Mouse (Mus musculus): ENCODE measurements around the gene Dnase2a.
A peak's percentile ranks its signal among the peaks of the same experiment; 100 is the strongest.

Gene Dnase2a

DNA sequence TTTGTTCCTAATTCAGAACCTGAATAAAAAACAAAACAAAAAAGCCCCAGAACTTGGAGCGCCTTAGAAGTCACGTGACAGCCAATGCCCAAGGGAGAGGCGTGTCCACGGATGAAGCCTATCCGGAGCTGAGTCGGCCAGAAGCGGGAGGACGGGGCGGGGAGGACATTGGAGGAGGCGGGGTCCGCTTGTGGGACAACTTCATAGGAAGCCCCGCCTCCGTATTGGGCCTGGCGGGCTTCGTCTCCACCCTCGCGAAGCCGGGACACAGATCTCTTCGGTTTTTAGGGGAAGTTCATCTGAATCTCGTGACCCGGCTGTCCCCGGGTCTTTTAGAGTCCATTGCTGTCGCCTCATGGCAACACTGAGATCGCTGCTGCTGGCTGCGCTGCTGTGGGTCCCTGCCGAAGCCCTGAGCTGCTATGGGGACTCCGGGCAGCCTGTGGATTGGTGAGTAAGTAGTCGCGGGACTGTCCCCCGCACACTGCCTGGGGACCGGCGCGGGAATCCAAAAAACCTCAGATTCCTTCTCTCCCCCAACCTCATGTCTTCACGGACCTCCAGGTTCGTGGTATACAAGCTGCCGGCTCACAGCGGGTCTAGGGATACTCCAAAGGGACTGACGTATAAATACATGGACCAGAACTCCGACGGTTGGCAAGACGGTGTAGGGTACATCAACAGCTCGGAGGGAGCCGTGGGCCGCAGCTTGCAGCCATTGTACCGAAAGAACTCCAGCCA, at the start of gene Dnase2a:
TSS of gene Dnase2a (plus strand) at position 140 of the 741 bp plus-strand sequence.
- peak; percentile 78 to 83 for DNase-seq (ENCODE audit: low spot score in 2 of 2)

DNA sequence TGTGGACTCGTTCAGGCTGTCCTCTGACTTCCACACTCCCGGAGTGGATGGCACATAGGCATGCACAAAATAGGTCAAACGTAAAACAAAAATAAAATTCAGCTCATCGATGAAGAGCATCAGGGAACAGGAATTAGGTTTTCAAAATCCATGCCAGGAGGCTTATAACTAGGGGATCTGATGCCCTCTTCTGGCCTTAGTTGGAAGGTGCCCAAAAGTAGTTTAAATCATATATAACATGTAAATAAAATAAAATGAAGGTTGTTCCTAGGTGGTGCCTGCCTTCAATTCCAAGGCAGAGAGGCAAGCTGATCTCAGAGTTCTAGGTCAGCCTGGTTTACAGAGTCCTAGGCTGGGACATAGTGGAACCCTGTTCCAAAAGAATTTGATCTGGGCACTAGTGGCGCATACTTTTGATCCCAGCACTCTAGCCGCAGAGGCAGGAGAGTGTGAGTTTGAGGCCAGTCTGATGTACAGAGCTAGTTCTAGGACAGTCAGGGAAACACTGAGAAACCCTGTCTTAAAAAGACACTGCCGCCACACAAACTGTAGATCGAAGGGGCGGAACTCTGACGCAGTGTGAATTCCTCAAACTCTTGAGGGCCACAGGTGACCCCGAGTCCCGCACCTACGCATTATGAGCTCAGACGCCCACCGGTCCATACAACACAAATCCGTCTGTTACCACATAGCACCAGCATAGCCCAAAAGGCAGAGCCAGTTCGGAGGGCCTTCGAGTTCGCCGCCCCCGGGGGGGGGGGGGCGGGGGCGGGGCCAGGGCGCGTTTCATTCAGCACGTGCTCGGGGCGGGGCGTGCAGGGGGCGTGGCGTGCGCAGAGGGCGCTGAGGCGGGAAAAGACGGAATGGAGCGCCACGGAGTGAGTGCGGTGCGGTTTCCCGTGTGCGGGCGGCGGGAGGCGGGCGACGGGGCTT, 36.7 kb upstream of the Dnase2a start, which contains the start of gene Syce2:
TSS of gene Syce2 (plus strand) at position 736 of the 933 bp plus-strand sequence.
- no peak for DNase-seq (ENCODE audit: low spot score in 2 of 2)

DNA sequence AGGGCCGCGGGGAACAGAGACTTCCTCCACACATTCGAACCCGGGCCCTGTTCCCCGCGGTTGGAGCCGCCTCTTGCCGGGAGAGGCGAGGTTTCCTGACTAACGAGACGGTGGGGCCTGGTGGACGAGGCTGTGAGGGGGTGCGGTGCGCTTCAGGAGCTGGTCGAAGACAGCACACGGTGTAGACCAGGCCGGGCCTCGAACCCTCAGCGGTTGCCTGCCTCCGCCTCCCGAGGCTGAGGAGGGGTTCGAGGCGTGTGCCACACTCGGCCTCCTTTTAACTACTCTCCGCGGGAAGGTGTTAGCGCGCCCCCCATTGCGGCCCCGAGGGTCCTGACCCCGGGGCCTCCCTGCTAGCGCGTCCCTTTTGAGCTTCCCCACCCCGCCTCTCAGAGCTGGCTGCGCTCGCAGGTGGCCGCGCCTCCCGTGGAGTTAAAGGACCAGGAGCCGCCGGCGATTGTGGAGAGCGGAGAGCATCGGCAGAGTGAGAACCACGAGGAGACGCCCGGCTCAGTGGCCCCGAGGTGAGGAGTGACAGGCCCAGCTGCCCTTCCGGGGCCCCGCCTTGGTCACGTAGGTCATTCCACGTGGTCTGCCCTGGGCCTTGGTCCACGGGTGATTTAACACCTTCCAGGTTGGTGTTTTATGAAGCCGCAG, 35.9 kb upstream of the Dnase2a start:
- DNase-seq (ENCODE audit: low spot score in 2 of 2), result no peak

DNA sequence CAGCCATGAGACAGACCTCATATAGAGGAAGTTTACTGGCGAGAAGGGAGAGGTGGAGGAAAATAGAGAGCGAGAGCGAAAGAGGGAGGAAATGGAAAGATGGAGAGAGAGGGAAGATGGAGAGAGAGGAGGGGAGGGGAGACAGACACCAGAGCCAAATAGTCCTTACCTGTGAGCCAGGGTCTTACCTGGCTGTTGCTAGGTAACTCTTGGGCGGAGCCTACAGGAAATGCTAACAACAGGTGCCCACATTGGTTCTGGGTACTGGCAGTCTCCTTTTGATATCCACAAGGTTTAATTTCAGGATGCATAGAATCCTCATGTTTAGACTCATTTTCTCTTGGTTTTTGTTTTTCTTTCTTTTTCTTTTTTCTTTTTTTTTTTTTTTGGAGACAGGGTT, 35.3 kb upstream of the Dnase2a start:
- no peak for DNase-seq (ENCODE audit: low spot score in 2 of 2)

DNA sequence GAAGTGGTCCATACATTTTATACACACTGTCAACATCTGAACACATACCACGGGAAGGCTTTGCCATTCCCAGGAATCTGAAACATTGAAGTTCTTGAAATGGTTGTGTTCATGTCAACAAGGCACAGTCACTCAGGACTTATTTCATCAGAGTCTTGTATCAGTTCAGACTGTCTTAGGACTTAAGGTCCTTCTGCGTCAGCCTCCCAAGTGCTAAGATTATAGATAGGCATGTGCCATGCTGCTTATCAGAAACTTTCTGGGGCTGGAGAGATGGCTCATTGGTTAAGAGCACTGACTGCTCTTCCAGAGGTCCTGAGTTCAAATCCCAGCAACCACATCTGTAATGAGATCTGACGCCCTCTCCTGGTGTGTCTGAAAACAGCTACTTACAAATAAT, 34.0 kb upstream of the Dnase2a start:
- no peak for DNase-seq (ENCODE audit: low spot score in 2 of 2)

DNA sequence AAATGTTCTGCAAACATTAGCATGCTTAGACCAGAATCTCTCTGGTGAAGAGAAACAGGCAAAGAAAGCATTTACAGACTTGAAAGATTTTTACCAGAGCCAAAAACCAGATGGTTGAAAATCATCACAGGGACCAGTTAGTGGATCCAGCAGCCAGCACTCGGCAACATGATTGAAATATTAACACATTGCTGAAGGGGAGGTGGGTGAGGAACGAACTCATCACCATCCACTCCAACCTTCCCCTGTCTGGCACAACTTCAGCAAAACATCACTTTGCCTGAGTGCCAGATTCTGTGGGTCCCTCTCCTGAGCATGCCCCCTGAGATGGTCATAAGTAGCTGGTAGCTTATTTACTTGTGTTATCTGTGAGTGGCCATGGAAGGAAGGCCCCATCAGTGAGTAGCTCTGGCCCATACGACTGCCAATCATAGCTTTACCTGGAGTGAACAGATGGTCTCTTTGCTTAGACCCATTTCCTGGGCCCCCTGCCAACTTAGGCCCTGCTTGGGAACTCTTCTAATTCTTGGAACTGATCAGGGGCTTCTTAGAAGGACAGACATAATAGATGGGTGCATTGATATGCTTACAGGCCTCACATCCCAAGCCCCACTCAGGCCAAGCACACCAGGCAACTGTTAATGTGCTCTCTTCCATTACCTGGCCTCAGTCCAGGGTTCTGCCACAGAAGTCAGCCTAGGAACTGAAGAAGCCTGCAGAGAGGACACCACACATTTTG, 30.9 kb upstream of the Dnase2a start:
- no peak for DNase-seq (ENCODE audit: low spot score in 2 of 2)

DNA sequence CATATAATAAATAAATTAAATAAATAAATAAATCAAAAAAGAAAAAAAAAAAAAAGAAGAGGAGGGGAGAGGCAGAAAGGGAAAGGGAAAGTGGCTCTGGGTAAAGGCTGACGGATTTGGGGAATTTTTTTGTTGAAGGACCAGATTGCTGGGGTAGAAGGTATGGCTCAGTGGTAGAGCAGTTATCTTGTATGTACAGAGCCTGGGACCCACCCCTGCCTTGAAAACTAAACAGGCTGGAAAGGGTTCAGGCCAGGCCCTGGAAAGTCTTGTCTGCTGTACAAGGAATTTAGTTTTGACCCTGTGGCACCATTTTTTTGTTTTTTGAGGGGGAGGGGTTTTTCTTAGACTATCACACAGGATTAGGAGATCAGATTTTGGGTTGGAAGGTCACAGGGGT, 29.4 kb upstream of the Dnase2a start:
- no peak for DNase-seq (ENCODE audit: low spot score in 2 of 2)

DNA sequence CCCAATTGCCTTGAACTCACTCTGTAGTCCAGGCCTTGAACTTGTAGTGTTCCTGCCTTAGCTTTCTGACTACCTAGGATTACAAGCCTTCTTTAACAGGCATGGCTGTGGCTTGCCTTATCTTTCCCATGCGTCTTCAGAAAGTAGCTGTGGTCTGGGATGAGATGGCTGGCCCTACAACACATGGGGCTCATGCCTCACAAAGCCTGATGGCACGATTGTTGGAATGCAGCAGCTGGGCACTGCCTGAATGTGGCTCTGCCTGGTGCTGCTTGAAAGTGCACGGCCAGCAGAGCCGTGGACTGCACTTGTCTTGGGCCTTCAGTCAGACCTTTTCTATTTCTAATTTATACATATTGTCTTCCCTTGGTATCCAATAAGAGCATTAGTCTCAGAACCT, 23.6 kb upstream of the Dnase2a start:
- DNase-seq (ENCODE audit: low spot score in 2 of 2), result no peak

DNA sequence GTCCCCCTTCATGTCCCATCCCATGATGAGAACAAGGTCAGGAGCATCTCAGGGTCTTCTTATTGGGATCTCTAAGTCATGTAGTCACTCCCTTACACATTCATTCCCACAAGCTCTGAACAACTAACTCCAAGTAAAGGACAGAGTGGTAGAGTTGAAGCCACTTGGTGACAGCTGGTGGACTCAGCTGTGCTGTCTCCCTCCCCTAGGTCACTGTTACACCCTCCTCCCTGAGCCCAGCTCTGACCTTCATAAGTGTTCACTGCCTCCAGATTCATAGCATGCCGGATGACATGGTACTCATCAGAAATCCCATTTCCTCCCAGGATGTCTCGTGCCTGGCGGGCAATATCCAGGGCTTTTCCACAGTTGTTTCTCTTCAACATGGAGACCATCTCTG, 20.1 kb upstream of the Dnase2a start:
- DNase-seq (ENCODE audit: low spot score in 2 of 2), result no peak

DNA sequence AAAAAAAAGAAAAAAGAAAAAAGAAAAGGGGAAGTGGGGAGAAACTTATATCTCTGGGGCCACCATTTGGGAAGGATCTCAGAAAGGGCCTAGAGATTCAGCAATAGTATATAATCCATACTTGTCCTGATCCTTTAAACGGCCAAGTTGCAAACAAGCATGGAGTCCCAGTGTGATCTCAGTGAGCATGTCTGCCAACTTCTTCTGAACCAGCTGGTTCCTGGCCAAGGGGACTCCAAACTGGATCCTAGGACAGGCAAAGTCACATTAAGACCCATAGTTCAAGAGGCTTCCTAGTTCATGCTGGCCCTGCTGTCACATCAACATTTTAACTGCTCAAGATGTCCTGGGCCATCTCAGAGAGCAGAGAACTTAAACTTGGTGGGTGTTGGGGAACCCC, 19.2 kb upstream of the Dnase2a start:
- no peak for DNase-seq (ENCODE audit: low spot score in 2 of 2)

DNA sequence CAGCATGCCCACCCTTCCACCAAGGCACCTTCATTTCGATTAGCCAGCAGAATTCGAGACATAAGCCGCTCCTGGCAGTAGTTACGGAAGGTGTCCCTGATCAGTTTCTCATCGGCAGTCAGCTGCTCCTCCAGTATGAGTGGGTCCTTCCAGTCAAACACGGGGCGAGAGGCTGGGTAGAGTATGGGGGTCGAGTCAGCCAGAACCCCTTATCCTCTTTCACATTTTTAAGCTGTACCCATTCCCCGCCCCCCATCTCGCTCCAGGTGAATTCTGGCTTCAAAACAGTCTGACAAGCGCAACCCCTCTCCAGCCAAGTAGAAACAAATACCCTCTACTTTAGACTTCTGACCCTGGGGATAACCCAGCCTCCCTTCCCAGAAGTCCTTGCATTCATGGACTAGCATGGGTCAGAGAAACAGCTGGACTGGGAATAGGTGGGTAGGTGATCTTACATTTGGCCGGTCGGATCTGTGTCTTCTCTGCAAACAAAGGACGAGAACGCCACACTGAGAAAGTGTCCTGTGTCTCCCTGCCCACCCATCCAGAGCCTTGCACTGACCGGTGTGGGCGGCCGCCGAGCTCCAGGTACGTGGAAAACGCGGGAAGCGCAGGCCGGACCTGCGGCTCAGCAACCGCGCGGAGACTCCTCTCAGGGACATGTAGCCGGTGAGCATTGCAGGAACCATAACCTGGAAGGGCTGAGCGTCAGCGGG, 15.2 kb upstream of the Dnase2a start:
- no peak for DNase-seq (ENCODE audit: low spot score in 2 of 2)

DNA sequence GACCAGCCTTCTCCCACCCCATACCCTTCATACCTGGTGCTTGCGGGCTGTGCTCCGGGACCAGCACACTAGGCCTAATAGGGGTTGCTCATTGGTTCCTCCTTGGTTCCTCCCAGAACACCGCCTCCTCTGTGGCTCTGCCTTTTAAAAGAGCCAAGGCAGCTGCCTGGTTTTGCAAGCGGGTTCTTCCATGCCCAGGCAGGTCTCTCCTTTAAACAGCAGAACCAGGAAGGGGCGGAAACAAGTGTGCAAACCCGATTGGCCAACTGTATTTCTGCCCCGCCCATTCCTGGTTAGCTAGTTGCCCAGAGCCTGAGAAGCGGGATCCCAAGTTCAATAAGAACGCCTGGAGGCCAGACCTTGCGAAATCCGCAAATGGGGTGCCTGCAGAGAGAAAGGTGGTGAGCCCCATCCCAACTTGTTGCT, 14.6 kb upstream of the Dnase2a start, which contains the start of gene Gcdh:
TSS of gene Gcdh (minus strand) at position 213 of the 426 bp plus-strand sequence.
- peak; percentile 91 to 96 for DNase-seq (ENCODE audit: low spot score in 2 of 2)

DNA sequence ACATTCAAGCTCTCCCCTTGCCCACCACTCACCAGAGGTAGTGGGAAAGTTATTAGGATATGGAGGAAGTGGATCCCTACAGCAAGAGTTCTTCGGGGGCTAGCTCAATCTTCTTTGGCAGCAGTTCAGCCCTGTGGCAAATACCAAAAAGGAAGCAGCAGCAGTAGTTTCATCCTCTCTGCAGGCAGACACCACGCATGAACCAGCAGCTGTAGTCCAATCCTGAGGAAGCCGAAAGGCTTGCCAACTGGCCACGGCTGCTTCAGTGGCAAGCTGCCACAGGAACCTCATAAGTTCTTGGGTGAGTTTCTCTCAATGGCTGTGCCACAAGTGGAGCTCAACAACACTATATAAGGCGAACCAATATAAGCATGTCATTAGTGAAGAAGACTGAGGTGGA, 12.4 kb upstream of the Dnase2a start:
- no peak for DNase-seq (ENCODE audit: low spot score in 2 of 2)

DNA sequence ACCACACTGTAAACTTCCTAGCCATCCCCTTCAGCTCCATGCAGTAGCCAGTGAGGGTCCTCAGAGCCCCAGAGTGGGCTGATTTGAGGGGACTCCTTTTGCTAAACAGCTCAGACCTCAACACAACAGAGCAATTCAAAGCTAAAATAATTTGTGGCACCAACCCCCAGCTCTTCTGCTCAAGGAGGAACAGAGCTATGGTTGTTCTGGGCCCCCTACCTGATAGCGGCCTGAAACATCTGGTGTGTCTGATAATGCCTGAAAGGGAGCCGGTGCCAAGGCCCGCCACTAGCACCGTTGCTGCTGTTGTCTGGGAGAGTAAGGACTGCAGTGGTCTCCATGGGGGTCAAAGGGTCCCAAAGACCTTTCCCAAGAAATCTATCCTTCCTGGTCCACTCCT, 7.3 kb upstream of the Dnase2a start:
- no peak for DNase-seq (ENCODE audit: low spot score in 2 of 2)

DNA sequence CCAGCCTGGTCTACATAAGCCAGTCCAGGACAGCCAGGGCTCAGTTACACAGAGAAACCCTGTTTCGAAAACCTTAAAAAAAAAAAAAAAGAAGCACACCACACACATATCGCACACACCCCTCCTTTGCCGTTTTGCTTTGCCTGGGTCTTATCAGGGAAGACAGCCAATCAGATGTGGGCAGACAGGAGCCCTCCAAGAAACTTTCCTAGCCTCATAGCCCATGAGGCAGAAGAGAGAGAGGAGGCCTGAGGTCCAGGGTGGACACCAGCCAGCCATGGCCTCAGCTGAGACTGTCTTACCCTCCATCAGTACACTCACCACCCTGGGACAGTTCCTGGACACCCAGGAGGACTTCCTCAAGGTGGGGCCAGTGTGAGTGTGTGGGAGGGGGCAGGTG, 6.6 kb upstream of the Dnase2a start, which contains the start of gene Klf1:
TSS of gene Klf1 (plus strand) at position 177 of the 400 bp plus-strand sequence.
- DNase-seq (ENCODE audit: low spot score in 2 of 2), result no peak

DNA sequence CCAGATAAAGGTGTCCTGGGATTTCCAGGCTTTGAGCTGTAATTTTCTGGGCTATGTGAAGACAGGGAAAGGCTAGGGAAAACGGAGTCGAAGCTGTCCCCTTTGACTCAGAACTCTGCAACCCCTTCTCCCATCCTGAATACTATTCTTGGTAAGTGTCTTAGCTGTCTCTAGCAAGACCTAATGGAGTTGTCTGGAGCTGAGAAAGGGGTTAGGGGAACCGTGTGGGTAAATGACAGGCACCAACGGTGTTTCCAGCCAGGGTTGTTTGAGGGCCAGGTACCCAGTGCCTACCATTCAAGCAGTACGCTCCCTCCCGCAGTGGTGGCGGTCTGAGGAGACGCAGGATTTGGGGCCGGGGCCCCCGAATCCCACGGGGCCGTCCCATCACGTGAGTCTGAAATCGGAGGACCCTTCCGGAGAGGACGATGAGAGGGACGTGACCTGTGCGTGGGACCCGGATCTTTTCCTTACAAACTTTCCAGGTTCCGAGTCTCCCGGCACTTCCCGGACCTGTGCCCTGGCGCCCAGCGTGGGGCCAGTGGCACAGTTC, 5.9 kb upstream of the Dnase2a start:
- no peak for DNase-seq (ENCODE audit: low spot score in 2 of 2)

DNA sequence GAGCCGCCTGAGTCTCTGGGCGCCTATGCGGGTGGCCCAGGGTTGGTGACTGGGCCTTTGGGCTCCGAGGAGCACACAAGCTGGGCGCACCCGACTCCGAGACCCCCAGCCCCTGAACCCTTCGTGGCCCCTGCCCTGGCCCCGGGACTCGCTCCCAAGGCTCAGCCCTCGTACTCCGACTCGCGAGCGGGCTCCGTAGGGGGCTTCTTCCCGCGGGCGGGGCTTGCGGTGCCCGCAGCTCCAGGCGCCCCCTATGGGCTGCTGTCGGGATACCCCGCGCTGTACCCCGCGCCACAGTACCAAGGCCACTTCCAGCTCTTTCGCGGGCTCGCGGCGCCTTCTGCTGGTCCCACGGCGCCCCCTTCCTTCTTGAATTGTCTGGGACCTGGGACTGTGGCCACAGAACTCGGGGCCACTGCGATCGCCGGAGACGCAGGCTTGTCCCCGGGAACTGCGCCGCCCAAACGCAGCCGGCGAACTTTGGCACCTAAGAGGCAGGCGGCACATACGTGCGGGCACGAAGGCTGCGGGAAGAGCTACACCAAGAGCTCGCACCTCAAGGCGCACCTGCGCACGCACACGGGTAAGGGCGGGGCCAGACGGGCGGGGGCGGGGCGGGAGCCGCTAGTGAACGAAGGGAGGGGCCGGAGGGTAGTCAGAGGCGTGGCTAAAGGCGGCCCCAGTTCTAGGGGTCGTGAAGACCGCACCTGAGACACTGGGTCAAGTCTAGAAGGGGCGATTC, 5.3 kb upstream of the Dnase2a start:
- DNase-seq (ENCODE audit: low spot score in 2 of 2), result peak; percentile 84 to 89

DNA sequence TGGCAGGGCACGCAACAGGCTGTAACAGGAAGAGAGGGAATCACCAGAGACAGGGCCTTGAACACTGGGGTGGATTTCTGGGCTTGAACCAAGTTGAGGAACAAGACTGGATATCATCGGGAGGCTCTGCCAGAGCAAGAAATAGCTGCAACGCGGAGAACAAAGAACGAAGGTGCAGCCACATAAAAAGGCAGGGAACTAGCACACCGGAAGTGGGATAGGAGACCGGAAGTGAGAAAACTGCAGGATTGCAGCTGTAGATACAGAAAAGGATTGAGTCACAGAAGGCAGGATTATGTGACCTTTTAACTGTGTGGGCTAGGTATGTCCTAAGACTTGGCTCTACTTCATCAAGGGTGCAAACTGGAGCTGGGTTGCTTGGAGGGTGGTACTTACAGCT, 4.0 kb upstream of the Dnase2a start:
- DNase-seq (ENCODE audit: low spot score in 2 of 2), result no peak

DNA sequence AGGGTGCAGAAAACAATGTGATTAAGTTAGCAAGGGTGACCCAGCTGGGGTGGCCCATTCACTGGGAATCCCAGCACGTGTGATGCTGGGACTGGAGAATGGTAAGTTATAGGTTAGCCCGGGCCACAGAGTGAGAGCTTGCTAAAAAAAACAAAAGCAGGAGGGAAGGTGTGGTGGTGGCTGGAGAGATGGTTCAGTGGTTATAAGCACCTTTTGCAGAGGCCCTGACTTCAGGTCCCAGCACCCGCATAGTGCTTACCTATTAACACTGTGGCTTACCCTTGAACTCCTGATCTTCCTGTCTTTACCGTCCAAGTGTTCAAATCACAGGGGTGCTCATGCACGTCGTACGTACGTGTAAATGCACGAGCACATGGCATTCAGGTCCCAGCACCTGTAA, 1.3 kb upstream of the Dnase2a start:
- DNase-seq (ENCODE audit: low spot score in 2 of 2), result no peak

DNA sequence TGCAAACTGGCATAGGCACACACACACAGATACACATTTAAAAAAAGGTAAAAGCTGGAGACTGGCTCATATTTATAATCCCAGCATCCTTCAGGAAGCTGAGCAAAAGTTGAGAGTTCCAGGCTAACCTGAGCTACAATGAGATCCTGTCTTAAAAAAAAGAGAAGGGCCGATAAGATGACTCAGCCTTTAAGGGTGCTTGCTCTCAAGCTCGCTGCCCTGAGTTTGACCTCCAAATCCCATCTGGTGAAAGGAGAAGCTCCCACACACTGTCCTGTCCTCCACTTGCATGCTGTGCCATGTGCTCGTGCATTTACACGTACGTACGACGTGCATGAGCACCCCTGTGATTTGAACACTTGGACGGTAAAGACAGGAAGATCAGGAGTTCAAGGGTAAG, 867 bp upstream of the Dnase2a start:
- DNase-seq (ENCODE audit: low spot score in 2 of 2), result no peak
